Mouse (Mus musculus) CD8-positive naive resting alpha-beta T cell, adult 2 months (primary cell): ENCODE results near the gene Dnajc6.

ENCODE experiments used
- DNase-seq, 2 experiments: peaks; one replicate each; pipeline ENCODE4 v3.0.0; 2022; ENCODE audit warnings: low read depth in 2 of 2, low spot score in 2 of 2

Gene Dnajc6

DNA sequence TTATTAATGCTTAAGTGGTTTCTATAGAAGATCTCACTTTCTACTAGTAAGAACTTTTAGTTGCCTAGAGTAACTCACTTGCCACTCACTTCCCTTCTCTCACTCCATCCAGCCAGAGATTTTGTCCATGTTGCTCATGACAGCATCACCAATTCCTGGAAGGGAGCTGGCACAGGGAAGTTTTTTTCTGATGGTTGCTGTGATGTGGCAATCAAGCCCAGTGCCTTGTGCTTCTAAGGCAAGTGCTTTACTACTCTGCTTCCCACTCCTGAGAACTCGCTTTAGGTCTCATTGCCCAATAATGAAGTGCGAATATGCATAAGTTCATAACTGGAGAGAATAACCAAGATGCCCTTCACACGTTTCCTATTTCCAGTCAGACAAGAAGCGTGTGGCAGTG lies 186.2 kb downstream of the Dnajc6 start:
- DNase-seq = no peak

DNA sequence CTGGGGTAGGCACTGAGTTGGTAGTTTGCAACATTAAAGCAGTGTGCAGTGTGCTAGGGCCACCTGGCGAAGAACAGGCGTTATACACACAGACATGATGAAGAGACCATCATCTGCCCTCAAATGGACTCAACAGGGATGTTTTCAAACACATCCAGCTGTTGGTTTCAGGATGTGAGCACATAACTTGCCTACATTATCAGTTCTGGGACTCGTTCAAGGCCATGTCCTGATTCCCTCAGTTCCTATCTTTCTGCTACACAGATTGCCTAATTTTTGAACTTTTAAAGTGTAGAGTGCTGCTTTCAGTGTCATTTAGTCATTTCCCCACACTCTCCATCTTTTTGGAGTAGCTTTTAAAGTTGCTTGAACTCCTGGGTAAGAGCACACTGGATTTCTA lies 186.6 kb downstream of the Dnajc6 start:
- no peak for DNase-seq

DNA sequence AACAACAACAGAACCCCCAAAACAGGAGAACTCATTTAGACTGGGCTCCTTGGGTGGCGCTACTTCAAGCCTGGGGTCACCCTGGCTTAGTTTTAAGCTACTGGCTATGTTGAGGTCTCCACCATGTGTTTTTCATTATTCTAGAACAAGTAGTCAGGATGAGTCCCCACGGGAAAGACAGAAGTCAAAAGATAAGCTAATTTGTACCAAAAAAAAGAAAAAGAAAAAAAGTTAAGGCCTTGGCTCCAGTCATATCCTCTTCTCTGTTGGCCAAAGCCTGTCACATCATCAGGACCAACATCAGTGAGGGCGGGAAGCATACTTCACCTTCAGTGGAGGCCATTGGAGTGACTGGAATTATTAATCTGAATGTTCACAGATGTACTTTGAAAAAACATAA lies 188.4 kb downstream of the Dnajc6 start:
- no peak for DNase-seq

DNA sequence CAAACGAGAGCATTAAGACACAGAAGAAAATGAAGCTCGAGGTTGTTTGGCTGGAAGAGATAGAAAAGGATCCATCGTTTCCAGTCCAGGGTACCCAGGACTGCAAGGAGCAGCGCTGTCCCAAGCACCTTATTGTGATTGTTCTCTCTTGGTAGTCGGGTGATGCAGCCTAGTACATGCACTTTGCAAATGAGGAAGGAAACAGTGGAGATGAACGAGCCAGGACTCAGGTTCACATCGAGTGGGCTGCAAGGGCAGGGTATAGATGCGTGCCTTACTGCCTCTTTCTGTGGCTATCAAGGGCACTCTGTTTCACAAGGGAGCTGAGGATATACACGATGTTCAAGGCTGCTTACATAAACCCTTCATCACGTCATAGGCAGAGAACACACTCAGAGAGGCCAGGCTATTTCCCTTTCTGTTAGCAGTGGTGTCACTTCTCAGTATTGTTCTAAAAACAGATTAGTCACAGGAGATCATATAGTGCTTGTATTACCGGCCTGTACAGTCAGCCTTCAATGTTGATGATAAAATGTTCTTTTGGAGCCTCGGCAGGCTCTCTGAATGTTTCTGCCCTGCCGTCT lies 189.9 kb downstream of the Dnajc6 start:
- DNase-seq = no peak

DNA sequence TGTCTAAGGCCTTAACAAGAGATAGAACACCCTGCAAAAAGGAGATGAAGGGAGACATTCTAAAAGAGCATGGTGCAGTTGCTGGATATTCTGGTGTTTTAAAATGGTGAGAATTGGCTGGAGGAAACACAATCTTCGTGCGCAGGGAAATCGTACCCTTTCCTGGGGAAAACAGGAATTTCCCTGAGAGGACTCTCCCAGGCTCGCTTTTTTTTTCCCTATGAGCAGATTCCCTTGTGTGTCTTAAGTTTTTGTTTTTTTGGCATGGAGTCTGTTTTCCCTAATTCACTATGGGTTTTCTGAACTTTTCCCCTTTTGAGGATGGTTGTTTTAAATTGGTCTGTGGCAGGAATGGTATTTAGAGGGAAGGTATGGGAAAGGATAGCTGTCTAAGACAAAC lies 192.8 kb downstream of the Dnajc6 start:
- DNase-seq = no peak

DNA sequence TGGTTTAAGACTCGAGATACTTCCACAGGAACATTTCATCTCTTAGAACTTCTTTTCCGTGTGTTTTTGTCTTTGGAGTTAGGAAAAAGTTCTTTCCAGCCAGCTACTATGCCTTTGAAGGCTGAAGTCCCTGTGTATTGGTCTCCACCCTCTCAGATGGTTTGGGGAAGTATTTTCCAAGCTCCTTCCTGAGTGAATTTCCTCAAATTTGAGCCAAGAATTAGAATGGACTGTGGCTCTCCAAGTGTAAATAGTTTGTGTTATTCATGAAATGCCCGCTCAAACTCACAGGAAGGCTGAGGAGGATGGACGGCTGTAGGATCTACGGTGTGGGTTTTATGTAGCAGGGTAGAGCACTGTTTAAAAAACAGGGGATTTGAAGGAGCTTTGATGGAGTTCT lies 193.2 kb downstream of the Dnajc6 start:
- DNase-seq = no peak
